Mouse (Mus musculus) G1E (cell line): ENCODE data around the gene Lrfn3.

Experiments used
- CTCF ChIP-seq: IDR thresholded peaks from 2 replicates; pipeline ENCODE4 v1.5.1; 2012; ENCODE audit warnings: low read depth, low read length, inconsistent platforms, mixed read lengths
- POLR2AphosphoS5 ChIP-seq: IDR thresholded peaks from 2 replicates; pipeline ENCODE4 v1.6.1; 2012; ENCODE audit warnings: low read depth, low read length, inconsistent platforms; ENCODE audit not compliant: insufficient replicate concordance
- TAL1 ChIP-seq: conservative IDR thresholded peaks from 2 replicates; pipeline ENCODE4 v1.6.1; 2012; ENCODE audit warnings: low read depth, low read length, inconsistent platforms, mixed read lengths

GRCm38 (mm10) chr7:30353279-30353822 is 9.2 kb downstream of the Lrfn3 start:
- TF ChIP-seq CTCF (peak; percentile 78), POLR2AphosphoS5 (no peak), TAL1 (no peak)
